ENCODE assay signal across 8 mouse cellular contexts in genomic region chr8:71988867-71989599, GRCm38 (mm10). TPM values are rescaled to one million over a fixed set of nuclear protein-coding genes. Genes with fewer than 3 reads are reported as not detected.
DNase-seq lines count a peak whose midpoint lies in the region; ATAC-seq and TF ChIP-seq lines count a peak whose summit lies in the region.

No protein-coding gene starts in this region.

- H3K4me2 ChIP-seq in forebrain, embryonic 12.5 days, result peak overlapping the region; percentile 63
- H3K4me2 ChIP-seq in liver, embryonic 12.5 days, result peak overlapping the region; percentile 53

- peak overlapping the region; percentile 82 for H3K27ac ChIP-seq in heart, embryonic 10.5 days
- H3K27ac ChIP-seq in forebrain, embryonic 12.5 days, result no peak overlapping the region
- no peak overlapping the region for H3K27ac ChIP-seq in liver, embryonic 12.5 days

- H3K36me3 ChIP-seq in heart, embryonic 10.5 days, result no peaks in the 10 kb centered on the region
- no peaks in the 10 kb centered on the region for H3K36me3 ChIP-seq in E14TG2a.4 (ENCODE audit: insufficient read depth, low read length)
- no peaks in the 10 kb centered on the region for H3K36me3 ChIP-seq in forebrain, embryonic 12.5 days (replicated peaks)
- H3K36me3 ChIP-seq in liver, embryonic 12.5 days, result no peaks in the 10 kb centered on the region

- H3K4me1 ChIP-seq in heart, embryonic 10.5 days, result 0 out of 2 replicates have a peak, but pooled peaks cover 7% of the 10 kb centered on the region
- H3K4me1 ChIP-seq in E14TG2a.4 (replicated peaks; ENCODE audit: low read depth, low read length), result peaks cover 13% of the 10 kb centered on the region
- peaks cover 8% of the 10 kb centered on the region for H3K4me1 ChIP-seq in forebrain, embryonic 12.5 days
- H3K4me1 ChIP-seq in liver, embryonic 12.5 days, result no peaks in the 10 kb centered on the region

- TF ChIP-seq CTCF in E14TG2a.4 (conservative IDR thresholded peaks at IDR 0.05; ENCODE audit: low read length), result no peak

- no peak for DNase-seq in heart, embryonic 10.5 days (ENCODE audit: low spot score)
- no peak for DNase-seq in heart, adult 9 months (ENCODE audit: low spot score in 2 of 2)
- DNase-seq in adrenal gland, postnatal 4 days (ENCODE audit: low spot score in 2 of 2), result no peak
- DNase-seq in right cerebral cortex, adult 18-20 months, result no peak
- no peak for DNase-seq in c-Kit-positive CD71-positive TER-119-positive erythroid progenitor cells, embryonic 14.5 days (ENCODE audit: low spot score)

- peak overlapping the region; percentile 56 for H3K9ac ChIP-seq in forebrain, embryonic 12.5 days
- H3K9ac ChIP-seq in liver, embryonic 12.5 days, result no peak overlapping the region

- peaks cover 5% of the 10 kb centered on the region; the same call in 1 of the 2 replicates for H3K27me3 ChIP-seq in heart, embryonic 10.5 days (ENCODE audit: insufficient read depth, poor library complexity, severe bottlenecking)
- H3K27me3 ChIP-seq in E14TG2a.4 (ENCODE audit: insufficient read depth, low read length), result peaks cover 8% of the 10 kb centered on the region; the same call in 1 of the 2 replicates
- no peaks in the 10 kb centered on the region for H3K27me3 ChIP-seq in forebrain, embryonic 12.5 days
- H3K27me3 ChIP-seq in liver, embryonic 12.5 days (replicated peaks), result no peaks in the 10 kb centered on the region

- H3K9me3 ChIP-seq in heart, embryonic 10.5 days, result no peaks in the 10 kb centered on the region
- no peaks in the 10 kb centered on the region for H3K9me3 ChIP-seq in E14TG2a.4 (ENCODE audit: low read length)
- H3K9me3 ChIP-seq in forebrain, embryonic 12.5 days, result no peaks in the 10 kb centered on the region
- H3K9me3 ChIP-seq in liver, embryonic 12.5 days (replicated peaks), result no peaks in the 10 kb centered on the region

- H3K4me3 ChIP-seq in heart, embryonic 10.5 days, result peak overlapping the region; percentile 65
- peak overlapping the region; percentile 80 for H3K4me3 ChIP-seq in E14TG2a.4 (replicated peaks; ENCODE audit: low read length)
- peak overlapping the region; percentile 43 for H3K4me3 ChIP-seq in forebrain, embryonic 12.5 days (replicated peaks)
- H3K4me3 ChIP-seq in liver, embryonic 12.5 days, result peak overlapping the region; percentile 48

- WGBS in heart, embryonic 10.5 days, result 53% methylated on average over 13 of the region's 13 CpGs
- WGBS in forebrain, embryonic 12.5 days, result 63% methylated on average over 13 of the region's 13 CpGs
- 59% methylated on average over 13 of the region's 13 CpGs for WGBS in liver, embryonic 12.5 days (ENCODE audit: insufficient replicate concordance)

- peak; percentile 24 for ATAC-seq in forebrain, embryonic 12.5 days (ENCODE audit: low FRiP score)
- ATAC-seq in liver, embryonic 12.5 days, result no peak

RNA-seq across cellular contexts. Expression of gene Cyp4f18, which starts 20.4 kb away (rescaled TPM):
- not detected in 2 replicates for polyA plus RNA-seq in heart, embryonic 10.5 days (2016; fragmentation: Nextera tagmentation; extraction: Ambion mirVana)
- polyA plus RNA-seq in forebrain, embryonic 12.5 days (2016; fragmentation: Nextera tagmentation; extraction: Ambion mirVana), result 0.35 and 1.6 TPM in 2 replicates
- 1.1 TPM in 2 replicates for polyA plus RNA-seq in liver, embryonic 12.5 days (2016; fragmentation: Nextera tagmentation; extraction: Ambion mirVana)
- total RNA-seq in adrenal gland, postnatal 4 days (2021), result 1 to 10 TPM; 1.5 to 1.7 TPM

RNA-seq across cellular contexts. Expression of gene Zfp961, which starts 38.2 kb away (rescaled TPM):
- polyA plus RNA-seq in heart, embryonic 10.5 days (2016; fragmentation: Nextera tagmentation; extraction: Ambion mirVana), result 16.2 and 19.5 TPM in 2 replicates
- 23.3 and 29.7 TPM in 2 replicates for polyA plus RNA-seq in forebrain, embryonic 12.5 days (2016; fragmentation: Nextera tagmentation; extraction: Ambion mirVana)
- 13.4 and 14.1 TPM in 2 replicates for polyA plus RNA-seq in liver, embryonic 12.5 days (2016; fragmentation: Nextera tagmentation; extraction: Ambion mirVana)
- total RNA-seq in adrenal gland, postnatal 4 days (2021), result 10 to 100 TPM; 32.9 to 33.4 TPM

RNA-seq across cellular contexts. Expression of gene Olfr372, which starts 52.0 kb away (rescaled TPM):
- not detected in 2 replicates for polyA plus RNA-seq in heart, embryonic 10.5 days (2016; fragmentation: Nextera tagmentation; extraction: Ambion mirVana)
- polyA plus RNA-seq in forebrain, embryonic 12.5 days (2016; fragmentation: Nextera tagmentation; extraction: Ambion mirVana), result not detected in 2 replicates
- polyA plus RNA-seq in liver, embryonic 12.5 days (2016; fragmentation: Nextera tagmentation; extraction: Ambion mirVana), result not detected in 2 replicates
- not detected for total RNA-seq in adrenal gland, postnatal 4 days (2021)
